Mouse (Mus musculus): Measurements from ENCODE around the gene Tnnt1. TPM values are rescaled to one million over a fixed set of nuclear protein-coding genes. Genes with fewer than 3 reads are reported as not detected.

Gene Tnnt1
- polyA plus RNA-seq (2015; fragmentation: Nextera tagmentation; extraction: Ambion mirVana): 4.0 and 4.6 TPM in 2 replicates

GRCm38 (mm10) chr7:4516332-4517050 lies at the start of gene Tnnt1:
Gene Tnnt1, minus strand, starts transcription at chr7:4516382.
- Histone ChIP-seq H3K27ac (replicated peaks) (no peak within 1 kb of the TSS), H3K4me2 (no peak within 1 kb of the TSS), H3K9ac (no peak within 1 kb of the TSS), H3K4me1 (replicated peaks) (peaks cover 7% of the 10 kb centered on the region), H3K9me3 (no peaks in the 10 kb centered on the region), H3K36me3 (no peaks in the 10 kb centered on the region), H3K4me3 (no peak within 1 kb of the TSS), H3K27me3 (peaks cover 7% of the 10 kb centered on the region)
- WGBS: 14% methylated on average over 3 of the region's 4 CpGs
- ATAC-seq (ENCODE audit: low FRiP score, low read depth): no peak

GRCm38 (mm10) chr7:4562660-4563059 lies 46.5 kb upstream of the Tnnt1 start:
- H3K4me2 ChIP-seq: no peak overlapping the region
- H3K27ac ChIP-seq (replicated peaks): no peak overlapping the region
- H3K9ac ChIP-seq: no peak overlapping the region
- H3K4me3 ChIP-seq: no peak overlapping the region
- H3K36me3 ChIP-seq: no peaks in the 10 kb centered on the region
- WGBS: 85% methylated on average over 3 of the region's 3 CpGs
- H3K27me3 ChIP-seq: no peaks in the 10 kb centered on the region
- no peaks in the 10 kb centered on the region for H3K4me1 ChIP-seq (replicated peaks)
- no peak for ATAC-seq (ENCODE audit: low FRiP score, low read depth)
- no peaks in the 10 kb centered on the region for H3K9me3 ChIP-seq

DNA sequence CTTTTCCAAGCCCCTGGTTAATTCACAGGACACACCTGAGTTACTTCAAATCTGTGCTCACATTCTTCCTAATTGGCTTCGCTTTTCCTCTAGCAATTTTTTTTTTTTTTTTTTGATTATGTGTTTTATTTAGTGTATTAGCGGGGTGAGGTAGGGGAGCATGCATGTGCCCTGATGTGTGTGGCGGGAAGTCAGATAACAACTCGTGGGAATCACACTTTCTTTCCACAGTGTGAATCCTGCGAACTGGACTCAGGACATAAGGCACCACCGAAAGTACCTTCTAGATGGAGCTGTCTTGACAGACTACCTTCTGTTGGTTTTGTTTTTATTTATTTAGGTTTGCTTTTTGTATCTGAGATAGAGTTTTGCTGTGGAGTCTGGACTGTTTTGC lies 41.0 kb upstream of the Tnnt1 start:
- peak; percentile 59 for ATAC-seq (ENCODE audit: low FRiP score, low read depth)

GRCm38 (mm10) chr7:4556256-4557166 lies 40.3 kb upstream of the Tnnt1 start:
- H3K36me3 ChIP-seq: no peaks in the 10 kb centered on the region
- 20% methylated on average over 15 of the region's 15 CpGs for WGBS
- peak overlapping the region; percentile 68 for H3K27ac ChIP-seq (replicated peaks)
- peak overlapping the region; percentile 24 for H3K4me3 ChIP-seq
- 0 out of 2 replicates have a peak, but pooled peaks cover 3% of the 10 kb centered on the region for H3K4me1 ChIP-seq (replicated peaks)
- H3K27me3 ChIP-seq: no peaks in the 10 kb centered on the region
- peak overlapping the region; percentile 49 for H3K4me2 ChIP-seq
- peak overlapping the region; percentile 17; the same call in 1 of the 2 replicates for H3K9ac ChIP-seq
- H3K9me3 ChIP-seq: no peaks in the 10 kb centered on the region
- peak; percentile 94 for ATAC-seq (ENCODE audit: low FRiP score, low read depth)

More for the DNA sequence above, 41.0 kb upstream of the Tnnt1 start:
- peak overlapping the region; percentile 24 for H3K4me3 ChIP-seq
- H3K9me3 ChIP-seq: no peaks in the 10 kb centered on the region
- 0 out of 2 replicates have a peak, but pooled peaks cover 3% of the 10 kb centered on the region for H3K4me1 ChIP-seq (replicated peaks)
- H3K36me3 ChIP-seq: no peaks in the 10 kb centered on the region
- 71% methylated on average over 6 of the region's 6 CpGs for WGBS
- no peaks in the 10 kb centered on the region for H3K27me3 ChIP-seq
- peak overlapping the region; percentile 68 for H3K27ac ChIP-seq (replicated peaks)
- H3K9ac ChIP-seq: peak overlapping the region; percentile 12; the same call in 1 of the 2 replicates
- H3K4me2 ChIP-seq: peak overlapping the region; percentile 49

DNA sequence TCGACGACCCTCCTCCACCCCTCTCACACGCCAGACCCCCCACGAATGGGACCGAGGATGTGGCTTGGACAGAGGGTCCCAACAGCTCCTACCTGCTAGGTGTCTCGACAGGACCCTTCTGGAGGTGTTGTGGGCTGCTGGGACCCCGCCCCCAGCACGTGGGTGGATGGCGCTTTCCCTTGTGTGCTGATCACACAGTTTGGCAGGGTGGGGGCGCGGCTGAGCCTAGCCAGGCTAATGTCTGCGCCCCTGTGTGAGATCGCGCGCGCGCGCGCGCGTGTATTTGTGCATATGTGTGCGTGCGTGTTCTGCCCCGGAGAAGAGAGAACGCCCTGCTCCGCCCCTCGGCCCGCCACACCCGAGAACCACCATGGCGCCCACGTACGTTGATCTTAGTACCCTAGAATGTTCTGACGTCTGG lies 31.0 kb upstream of the Tnnt1 start, which contains the start of gene Syt5:
TSS of gene Syt5 (minus strand) at position 321 of the 421 bp plus-strand sequence.
- Histone ChIP-seq H3K4me2 (peak within 1 kb of the TSS; percentile 86), H3K4me1 (replicated peaks) (peaks cover 14% of the 10 kb centered on the region), H3K27ac (replicated peaks) (peak within 1 kb of the TSS; percentile 90), H3K9ac (peak within 1 kb of the TSS; percentile 67), H3K36me3 (0 out of 2 replicates have a peak, but pooled peaks cover 5% of the 10 kb centered on the region), H3K9me3 (no peaks in the 10 kb centered on the region), H3K4me3 (peak within 1 kb of the TSS; percentile 57), H3K27me3 (no peaks in the 10 kb centered on the region)
- ATAC-seq (ENCODE audit: low FRiP score, low read depth): peak; percentile 91
- 5% methylated on average over 32 of the region's 33 CpGs for WGBS

GRCm38 (mm10) chr7:4546591-4547131 lies 30.5 kb upstream of the Tnnt1 start:
- peak overlapping the region; percentile 86 for H3K4me2 ChIP-seq
- peak overlapping the region; percentile 90 for H3K27ac ChIP-seq (replicated peaks)
- ATAC-seq (ENCODE audit: low FRiP score, low read depth): peak; percentile 88
- peaks cover 14% of the 10 kb centered on the region for H3K4me1 ChIP-seq (replicated peaks)
- H3K9ac ChIP-seq: peak overlapping the region; percentile 67
- under 1% methylated on average over 25 of the region's 26 CpGs for WGBS
- H3K36me3 ChIP-seq: 0 out of 2 replicates have a peak, but pooled peaks cover 5% of the 10 kb centered on the region
- H3K9me3 ChIP-seq: no peaks in the 10 kb centered on the region
- H3K4me3 ChIP-seq: peak overlapping the region; percentile 57
- no peaks in the 10 kb centered on the region for H3K27me3 ChIP-seq

GRCm38 (mm10) chr7:4546050-4546449 lies 29.9 kb upstream of the Tnnt1 start:
- ATAC-seq (ENCODE audit: low FRiP score, low read depth): peak; percentile 17

DNA sequence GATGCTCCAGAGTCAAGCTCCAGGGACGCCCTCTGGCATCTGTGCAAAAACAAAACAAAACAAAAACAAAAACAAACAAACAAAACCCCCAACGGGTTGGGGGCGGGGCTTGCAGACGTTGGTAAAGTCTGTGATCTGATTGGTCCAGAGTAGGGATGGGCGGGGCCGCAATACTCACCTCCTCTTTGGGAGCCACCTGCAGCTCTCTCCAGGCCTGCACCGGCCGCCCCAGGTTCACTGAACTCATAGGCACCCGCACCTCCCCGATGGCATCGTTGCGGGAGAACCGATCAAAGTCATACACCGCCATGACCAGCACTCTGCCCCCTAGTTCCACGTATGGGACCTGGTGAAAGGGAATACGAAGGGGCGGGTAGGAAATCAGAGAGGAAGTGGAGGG lies 25.8 kb upstream of the Tnnt1 start:
- 39% methylated on average over 17 of the region's 17 CpGs for WGBS
- Histone ChIP-seq H3K4me2 (no peak overlapping the region), H3K9me3 (no peaks in the 10 kb centered on the region), H3K27me3 (no peaks in the 10 kb centered on the region), H3K27ac (replicated peaks) (no peak overlapping the region), H3K36me3 (peaks cover 25% of the 10 kb centered on the region), H3K4me1 (replicated peaks) (peaks cover 14% of the 10 kb centered on the region), H3K4me3 (no peak overlapping the region), H3K9ac (no peak overlapping the region)
- no peak for ATAC-seq (ENCODE audit: low FRiP score, low read depth)

More at GRCm38 (mm10) chr7:4546050-4546449, 29.9 kb upstream of the Tnnt1 start:
- H3K27ac ChIP-seq (replicated peaks): peak overlapping the region; percentile 90
- H3K9me3 ChIP-seq: no peaks in the 10 kb centered on the region
- H3K4me2 ChIP-seq: peak overlapping the region; percentile 86
- peak overlapping the region; percentile 67 for H3K9ac ChIP-seq
- H3K4me1 ChIP-seq (replicated peaks): peaks cover 14% of the 10 kb centered on the region
- peak overlapping the region; percentile 57 for H3K4me3 ChIP-seq
- H3K36me3 ChIP-seq: peaks cover 10% of the 10 kb centered on the region; the same call in 1 of the 2 replicates
- H3K27me3 ChIP-seq: no peaks in the 10 kb centered on the region
- 60% methylated on average over 15 of the region's 15 CpGs for WGBS

- Histone ChIP-seq H3K4me1 (replicated peaks) (peaks cover 14% of the 10 kb centered on the region), H3K36me3 (peaks cover 25% of the 10 kb centered on the region), H3K4me3 (no peak overlapping the region), H3K4me2 (no peak overlapping the region), H3K9ac (no peak overlapping the region), H3K27me3 (no peaks in the 10 kb centered on the region), H3K9me3 (no peaks in the 10 kb centered on the region), H3K27ac (replicated peaks) (no peak overlapping the region)
- no peak for ATAC-seq (ENCODE audit: low FRiP score, low read depth)
- WGBS: 65% methylated on average over 5 of the region's 5 CpGs
Observed at GRCm38 (mm10) chr7:4541344-4541743, 25.2 kb upstream of the Tnnt1 start.

DNA sequence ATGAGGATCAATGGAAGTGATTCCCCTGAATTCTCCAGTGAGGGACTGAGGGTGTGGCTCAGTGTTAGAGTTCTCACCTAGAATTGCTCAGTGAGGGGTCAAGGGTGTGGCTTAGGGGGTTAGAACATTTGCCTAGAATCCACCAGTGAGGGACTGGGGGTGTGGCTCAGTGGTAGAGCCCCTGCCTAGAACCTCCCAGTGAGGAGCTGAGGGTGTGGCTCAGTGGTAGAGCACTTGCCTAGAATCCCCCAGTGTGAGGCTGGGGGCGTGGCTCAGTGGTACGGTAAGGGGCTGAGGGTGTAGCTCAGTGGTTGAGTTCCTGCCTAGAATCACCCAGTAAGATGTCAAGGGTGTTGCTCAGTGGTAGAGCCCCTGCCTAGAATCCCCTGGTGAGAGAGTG lies 22.8 kb upstream of the Tnnt1 start:
- Histone ChIP-seq H3K4me2 (no peak overlapping the region), H3K9ac (no peak overlapping the region), H3K27ac (replicated peaks) (no peak overlapping the region), H3K4me1 (replicated peaks) (no peaks in the 10 kb centered on the region), H3K4me3 (no peak overlapping the region), H3K27me3 (no peaks in the 10 kb centered on the region), H3K9me3 (no peaks in the 10 kb centered on the region), H3K36me3 (peaks cover 25% of the 10 kb centered on the region)
- ATAC-seq (ENCODE audit: low FRiP score, low read depth): no peak
- WGBS: 82% methylated on average over 2 of the region's 2 CpGs

- Histone ChIP-seq H3K27me3 (0 out of 2 replicates have a peak, but pooled peaks cover 1% of the 10 kb centered on the region), H3K9me3 (no peaks in the 10 kb centered on the region), H3K4me1 (replicated peaks) (no peaks in the 10 kb centered on the region), H3K27ac (replicated peaks) (no peak overlapping the region), H3K9ac (no peak overlapping the region), H3K4me3 (no peak overlapping the region), H3K4me2 (no peak overlapping the region), H3K36me3 (peaks cover 19% of the 10 kb centered on the region)
- WGBS: 59% methylated on average over 4 of the region's 4 CpGs
- ATAC-seq (ENCODE audit: low FRiP score, low read depth): no peak
Observed at GRCm38 (mm10) chr7:4537181-4537580, 21.0 kb upstream of the Tnnt1 start.

All from hindbrain, embryonic 15.5 days (tissue).